Mouse (Mus musculus): ENCODE measurements at regions not wholly inside any gene's neighbourhood (a gene's known extent, or its start where the extent isn't known, plus 50 kb on each side); places are given as distances from the start of the nearest gene placed in this dataset.

DNA sequence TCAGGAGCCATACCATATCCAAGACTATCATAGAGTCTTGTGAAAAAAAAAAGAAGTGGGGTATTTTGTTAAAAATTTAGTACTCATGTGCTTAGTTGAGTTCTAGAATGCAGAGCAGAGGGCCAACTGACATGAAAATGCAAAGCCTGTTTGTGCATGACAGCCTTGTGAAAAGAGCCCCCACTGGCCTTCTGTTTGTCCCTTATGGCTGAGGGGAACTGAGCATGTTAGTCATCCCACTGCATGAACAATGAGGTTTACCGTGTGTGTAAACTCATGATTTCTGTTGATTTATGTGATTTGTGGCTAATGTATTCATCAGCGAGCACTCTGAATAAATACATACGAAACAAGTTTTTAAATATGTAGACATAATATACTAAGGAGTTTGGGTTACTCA is 266.1 kb upstream of the Nox3 start:
- Histone ChIP-seq H3K27me3 (ENCODE audit: control insufficient read depth, insufficient read depth, low read length) (no peaks in the 10 kb centered on the region), H3K9me3 (ENCODE audit: control insufficient read depth, low read length) (no peaks in the 10 kb centered on the region), H3K36me3 (ENCODE audit: control insufficient read depth, insufficient read depth, low read length) (no peaks in the 10 kb centered on the region), H3K4me1 (ENCODE audit: control insufficient read depth, insufficient read depth, low read length) (no peaks in the 10 kb centered on the region), H3K4me3 (ENCODE audit: low read depth, low read length) (no peak overlapping the region), H3K27ac (ENCODE audit: low read depth, low read length) (no peak overlapping the region), H3K4me2 (no peak overlapping the region), H3K9ac (ENCODE audit: low read length) (no peak overlapping the region)
- ATAC-seq (ENCODE audit: low FRiP score) = no peak
- no peak for DNase-seq (ENCODE audit: low spot score, missing footprints)
- 74% methylated on average over 3 of the region's 3 CpGs for WGBS

DNA sequence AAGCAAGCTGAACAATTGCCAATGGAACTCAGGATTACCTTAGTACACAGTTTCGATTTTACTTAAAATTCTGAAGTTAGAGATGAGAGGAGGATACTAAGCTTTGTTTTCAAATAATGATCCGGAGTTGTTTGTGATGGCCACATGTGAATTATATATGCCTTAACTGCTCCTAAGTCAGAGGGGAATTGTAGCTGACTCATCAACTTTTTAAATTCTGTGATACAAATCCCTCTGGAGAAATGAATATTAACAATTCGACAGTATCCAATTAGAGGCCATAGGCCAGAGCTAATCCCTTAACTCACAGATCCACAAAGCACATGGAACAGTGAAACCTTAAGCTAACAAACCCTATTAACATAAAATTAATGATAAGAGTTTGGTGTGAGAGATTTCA is 250.5 kb upstream of the Nox3 start:
- no peak for DNase-seq (ENCODE audit: low spot score, missing footprints)
- 82% methylated on average over 3 of the region's 3 CpGs for WGBS
- ATAC-seq (ENCODE audit: low FRiP score) = no peak

DNA sequence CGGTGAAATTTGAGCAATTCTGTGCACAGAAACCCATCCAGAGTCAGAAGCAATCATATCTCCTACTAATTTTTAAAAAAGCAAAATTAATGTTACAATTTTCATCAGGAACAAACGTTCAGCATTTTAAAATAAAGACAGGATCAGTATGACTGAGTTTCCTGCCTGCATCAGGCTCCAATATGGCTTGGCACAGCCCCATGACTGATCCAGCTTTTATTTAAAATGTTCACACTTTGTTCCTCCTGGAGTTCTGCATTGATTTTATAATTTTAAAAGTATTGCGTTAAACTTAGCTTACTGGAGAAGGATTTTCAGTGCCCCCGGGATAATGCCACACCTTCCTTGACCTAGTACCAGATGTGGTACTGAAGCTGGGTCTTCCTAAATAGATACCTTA is 240.3 kb upstream of the Nox3 start:
- no peak overlapping the region for H3K9ac ChIP-seq (ENCODE audit: low read length)
- no peak overlapping the region for H3K4me3 ChIP-seq (ENCODE audit: low read depth, low read length)
- no peaks in the 10 kb centered on the region for H3K36me3 ChIP-seq (ENCODE audit: control insufficient read depth, insufficient read depth, low read length)
- WGBS = 85% methylated on average over 4 of the region's 4 CpGs
- 0 out of 2 replicates have a peak, but pooled peaks cover 2% of the 10 kb centered on the region for H3K4me1 ChIP-seq (ENCODE audit: control insufficient read depth, insufficient read depth, low read length)
- ATAC-seq (ENCODE audit: low FRiP score) (no peak), DNase-seq (ENCODE audit: low spot score, missing footprints) (no peak)
- no peak overlapping the region for H3K4me2 ChIP-seq
- no peak overlapping the region for H3K27ac ChIP-seq (ENCODE audit: low read depth, low read length)
- no peaks in the 10 kb centered on the region for H3K27me3 ChIP-seq (ENCODE audit: control insufficient read depth, insufficient read depth, low read length)
- no peaks in the 10 kb centered on the region for H3K9me3 ChIP-seq (ENCODE audit: control insufficient read depth, low read length)

More for the DNA sequence above, 250.5 kb upstream of the Nox3 start:
- no peaks in the 10 kb centered on the region for H3K36me3 ChIP-seq (ENCODE audit: control insufficient read depth, insufficient read depth, low read length)
- H3K4me3 ChIP-seq (ENCODE audit: low read depth, low read length) = no peak overlapping the region
- no peak overlapping the region for H3K4me2 ChIP-seq
- no peaks in the 10 kb centered on the region for H3K4me1 ChIP-seq (ENCODE audit: control insufficient read depth, insufficient read depth, low read length)
- H3K27ac ChIP-seq (ENCODE audit: low read depth, low read length) = no peak overlapping the region
- H3K9me3 ChIP-seq (ENCODE audit: control insufficient read depth, low read length) = no peaks in the 10 kb centered on the region
- no peaks in the 10 kb centered on the region for H3K27me3 ChIP-seq (ENCODE audit: control insufficient read depth, insufficient read depth, low read length)
- H3K9ac ChIP-seq (ENCODE audit: low read length) = no peak overlapping the region

DNA sequence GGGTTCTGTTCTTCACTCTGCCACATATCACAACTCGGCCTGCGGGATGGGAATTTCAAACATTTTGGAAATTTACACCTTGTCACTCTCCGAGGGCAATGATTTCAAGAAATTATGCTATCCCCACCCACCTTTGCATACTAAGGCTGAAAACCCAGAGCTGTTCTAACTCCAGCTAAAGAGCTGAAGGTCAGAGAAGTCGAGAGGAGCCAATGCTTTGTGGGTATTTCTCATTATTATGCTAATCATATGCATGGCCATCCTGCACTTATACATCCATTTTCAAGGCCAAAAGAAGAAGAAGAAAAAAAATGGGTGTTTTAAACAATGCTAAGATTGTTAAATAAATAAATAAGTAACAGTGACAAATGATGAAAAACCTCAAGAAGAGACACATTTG is 237.1 kb upstream of the Nox3 start:
- 0 out of 2 replicates have a peak, but pooled peaks cover 2% of the 10 kb centered on the region for H3K4me1 ChIP-seq (ENCODE audit: control insufficient read depth, insufficient read depth, low read length)
- WGBS = 64% methylated on average over 4 of the region's 4 CpGs
- DNase-seq (ENCODE audit: low spot score, missing footprints) = no peak
- no peak overlapping the region for H3K4me2 ChIP-seq
- no peaks in the 10 kb centered on the region for H3K9me3 ChIP-seq (ENCODE audit: control insufficient read depth, low read length)
- H3K9ac ChIP-seq (ENCODE audit: low read length) = no peak overlapping the region
- no peaks in the 10 kb centered on the region for H3K27me3 ChIP-seq (ENCODE audit: control insufficient read depth, insufficient read depth, low read length)
- no peak overlapping the region for H3K4me3 ChIP-seq (ENCODE audit: low read depth, low read length)
- no peak overlapping the region for H3K27ac ChIP-seq (ENCODE audit: low read depth, low read length)
- no peak; the same call in 1 of the 2 replicates for ATAC-seq (ENCODE audit: low FRiP score)
- no peaks in the 10 kb centered on the region for H3K36me3 ChIP-seq (ENCODE audit: control insufficient read depth, insufficient read depth, low read length)

DNA sequence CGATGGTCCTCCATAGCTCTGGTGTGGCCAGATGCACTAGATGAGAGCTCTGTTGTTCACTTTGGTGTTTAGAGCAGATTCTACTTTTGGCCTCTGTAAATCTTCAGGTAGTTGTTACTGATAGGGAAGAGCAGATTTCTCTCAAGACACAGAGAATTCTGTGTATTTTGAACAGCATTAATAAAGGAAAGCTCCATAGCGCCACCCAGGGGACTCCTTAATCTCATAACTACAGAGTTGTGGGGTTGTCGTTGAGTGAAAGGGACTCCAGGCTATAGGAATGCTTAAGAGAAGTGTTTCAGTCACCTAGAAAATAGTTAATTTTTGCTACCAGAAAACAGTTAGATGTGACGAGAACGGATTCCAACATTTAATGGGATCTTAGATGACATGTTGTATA is 236.0 kb upstream of the Nox3 start:
- no peak for ATAC-seq (ENCODE audit: low FRiP score)
- Histone ChIP-seq H3K36me3 (ENCODE audit: control insufficient read depth, insufficient read depth, low read length) (no peaks in the 10 kb centered on the region), H3K9me3 (ENCODE audit: control insufficient read depth, low read length) (no peaks in the 10 kb centered on the region), H3K27me3 (ENCODE audit: control insufficient read depth, insufficient read depth, low read length) (no peaks in the 10 kb centered on the region), H3K4me1 (ENCODE audit: control insufficient read depth, insufficient read depth, low read length) (0 out of 2 replicates have a peak, but pooled peaks cover 2% of the 10 kb centered on the region), H3K4me2 (no peak overlapping the region), H3K27ac (ENCODE audit: low read depth, low read length) (no peak overlapping the region), H3K9ac (ENCODE audit: low read length) (no peak overlapping the region), H3K4me3 (ENCODE audit: low read depth, low read length) (no peak overlapping the region)
- DNase-seq (ENCODE audit: low spot score, missing footprints) = no peak
- 77% methylated on average over 5 of the region's 5 CpGs for WGBS

DNA sequence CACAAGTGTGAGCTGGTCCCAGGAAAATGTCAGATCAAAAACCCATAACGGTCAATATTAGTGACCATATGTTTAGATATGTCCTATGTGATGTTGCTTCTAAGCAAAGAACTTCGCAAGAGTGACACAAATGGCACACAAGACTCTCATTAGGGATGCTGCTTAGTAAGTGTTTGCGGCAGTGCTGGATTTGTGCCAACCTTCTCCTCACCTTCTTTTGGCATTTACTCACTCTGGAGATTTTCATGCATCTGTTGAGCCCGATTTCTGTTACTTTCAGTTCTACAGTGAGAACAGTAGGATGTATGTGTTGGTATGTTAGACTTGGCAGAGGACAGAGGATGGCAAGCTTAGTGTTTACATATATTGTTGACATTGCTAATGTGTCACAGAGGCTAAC is 231.0 kb upstream of the Nox3 start:
- no peaks in the 10 kb centered on the region for H3K4me1 ChIP-seq (ENCODE audit: control insufficient read depth, insufficient read depth, low read length)
- H3K4me3 ChIP-seq (ENCODE audit: low read depth, low read length) = no peak overlapping the region
- ATAC-seq (ENCODE audit: low FRiP score) (no peak), DNase-seq (ENCODE audit: low spot score, missing footprints) (no peak)
- H3K27ac ChIP-seq (ENCODE audit: low read depth, low read length) = no peak overlapping the region
- no peak overlapping the region for H3K9ac ChIP-seq (ENCODE audit: low read length)
- no peak overlapping the region for H3K4me2 ChIP-seq
- no peaks in the 10 kb centered on the region for H3K36me3 ChIP-seq (ENCODE audit: control insufficient read depth, insufficient read depth, low read length)
- H3K9me3 ChIP-seq (ENCODE audit: control insufficient read depth, low read length) = no peaks in the 10 kb centered on the region
- no peaks in the 10 kb centered on the region for H3K27me3 ChIP-seq (ENCODE audit: control insufficient read depth, insufficient read depth, low read length)
- 88% methylated on average over 4 of the region's 4 CpGs for WGBS

DNA sequence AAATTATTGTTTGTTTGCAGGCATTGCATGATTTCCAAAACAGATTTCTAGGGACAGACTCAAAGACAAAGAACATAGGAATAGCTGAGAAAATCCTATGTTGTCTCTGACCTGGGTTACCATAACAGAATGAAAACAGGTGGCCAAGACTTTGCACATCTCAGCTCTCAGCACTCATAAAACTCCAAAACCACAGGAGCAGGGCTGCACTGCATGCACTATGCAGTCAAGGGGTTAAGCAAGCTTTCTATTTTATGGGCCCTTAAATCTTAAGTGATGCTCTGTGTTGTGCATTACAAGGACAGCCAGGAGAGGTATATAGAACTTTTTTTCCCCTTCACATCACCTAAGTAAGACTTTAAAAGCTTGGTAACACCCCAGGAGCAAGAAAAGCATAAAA is 224.2 kb upstream of the Nox3 start:
- Histone ChIP-seq H3K36me3 (ENCODE audit: control insufficient read depth, insufficient read depth, low read length) (no peaks in the 10 kb centered on the region), H3K27ac (ENCODE audit: low read depth, low read length) (no peak overlapping the region), H3K27me3 (ENCODE audit: control insufficient read depth, insufficient read depth, low read length) (no peaks in the 10 kb centered on the region), H3K4me1 (ENCODE audit: control insufficient read depth, insufficient read depth, low read length) (no peaks in the 10 kb centered on the region), H3K9ac (ENCODE audit: low read length) (no peak overlapping the region), H3K4me2 (no peak overlapping the region), H3K4me3 (ENCODE audit: low read depth, low read length) (no peak overlapping the region), H3K9me3 (ENCODE audit: control insufficient read depth, low read length) (no peaks in the 10 kb centered on the region)
- DNase-seq (ENCODE audit: low spot score, missing footprints) = no peak
- ATAC-seq (ENCODE audit: low FRiP score) = no peak

DNA sequence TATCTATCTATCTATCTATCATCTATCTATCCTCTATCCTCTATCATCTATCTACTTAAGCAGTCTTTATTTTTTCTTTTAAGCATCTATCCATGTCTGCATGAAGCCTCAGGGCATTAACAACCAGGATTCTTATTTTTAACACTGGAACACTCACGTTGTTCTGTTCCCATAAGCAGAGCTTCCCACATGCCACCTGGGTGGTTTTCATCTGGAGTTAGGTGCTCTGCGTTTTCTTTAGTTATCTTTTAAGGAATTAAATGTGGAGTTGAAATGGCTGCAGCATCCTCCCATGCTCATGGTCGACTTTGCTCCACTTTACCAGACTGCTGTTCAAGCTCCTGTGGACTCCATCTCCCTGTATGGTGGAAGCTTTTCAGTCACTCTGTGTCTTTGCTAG is 196.8 kb upstream of the Nox3 start:
- WGBS = 70% methylated on average over 3 of the region's 3 CpGs
- H3K36me3 ChIP-seq (ENCODE audit: control insufficient read depth, insufficient read depth, low read length) = no peaks in the 10 kb centered on the region
- H3K4me3 ChIP-seq (ENCODE audit: low read depth, low read length) = no peak overlapping the region
- no peaks in the 10 kb centered on the region for H3K4me1 ChIP-seq (ENCODE audit: control insufficient read depth, insufficient read depth, low read length)
- no peak for ATAC-seq (ENCODE audit: low FRiP score)
- no peak overlapping the region for H3K9ac ChIP-seq (ENCODE audit: low read length)
- no peak overlapping the region for H3K4me2 ChIP-seq
- no peaks in the 10 kb centered on the region for H3K9me3 ChIP-seq (ENCODE audit: control insufficient read depth, low read length)
- no peak overlapping the region for H3K27ac ChIP-seq (ENCODE audit: low read depth, low read length)
- no peaks in the 10 kb centered on the region for H3K27me3 ChIP-seq (ENCODE audit: control insufficient read depth, insufficient read depth, low read length)
- no peak for DNase-seq (ENCODE audit: low spot score, missing footprints)

DNA sequence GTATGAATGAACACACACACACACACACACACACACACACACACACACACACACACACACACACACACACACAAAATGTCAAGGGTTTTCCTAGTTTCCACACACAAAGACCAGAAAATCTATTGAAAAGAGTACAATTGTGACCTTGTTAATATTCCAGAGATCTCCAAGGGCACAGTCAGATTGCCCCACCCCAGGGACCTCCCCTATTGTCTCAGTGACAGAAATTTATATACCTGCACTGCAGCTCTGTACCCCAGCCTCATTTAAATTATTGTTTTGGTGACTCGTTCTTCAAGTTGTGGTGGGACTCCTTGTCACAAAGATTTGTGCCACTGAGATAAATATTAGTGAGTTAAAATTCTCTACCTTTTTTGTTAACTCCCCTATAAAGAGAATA is 187.1 kb upstream of the Nox3 start:
- Histone ChIP-seq H3K4me1 (ENCODE audit: control insufficient read depth, insufficient read depth, low read length) (no peaks in the 10 kb centered on the region), H3K27me3 (ENCODE audit: control insufficient read depth, insufficient read depth, low read length) (no peaks in the 10 kb centered on the region), H3K27ac (ENCODE audit: low read depth, low read length) (no peak overlapping the region), H3K36me3 (ENCODE audit: control insufficient read depth, insufficient read depth, low read length) (no peaks in the 10 kb centered on the region), H3K4me3 (ENCODE audit: low read depth, low read length) (no peak overlapping the region), H3K9me3 (ENCODE audit: control insufficient read depth, low read length) (no peaks in the 10 kb centered on the region), H3K4me2 (no peak overlapping the region), H3K9ac (ENCODE audit: low read length) (no peak overlapping the region)
- DNase-seq (ENCODE audit: low spot score, missing footprints) (no peak), ATAC-seq (ENCODE audit: low FRiP score) (no peak)
- 55% methylated on average over 1 of the region's 1 CpGs for WGBS

DNA sequence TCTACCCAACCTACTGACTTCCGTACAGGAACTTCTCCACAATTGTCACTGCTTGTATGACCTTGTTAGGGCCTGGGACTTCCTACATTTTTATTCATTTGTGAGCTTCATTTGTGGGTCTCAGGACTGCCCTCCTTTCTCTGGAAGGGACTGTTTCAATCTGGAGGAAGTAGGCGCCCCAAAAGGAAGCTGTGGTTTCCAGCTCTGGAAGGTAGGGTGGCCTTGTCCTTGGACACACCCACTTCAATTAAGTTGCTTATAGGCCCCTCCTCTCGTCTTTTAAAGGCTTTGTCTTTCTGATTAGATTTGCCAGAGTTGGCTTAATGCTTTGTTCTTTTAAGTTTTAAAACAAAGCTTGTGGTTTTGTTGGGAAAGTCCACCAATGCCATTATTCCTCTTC is 183.0 kb upstream of the Nox3 start:
- Histone ChIP-seq H3K9me3 (ENCODE audit: control insufficient read depth, low read length) (no peaks in the 10 kb centered on the region), H3K27ac (ENCODE audit: low read depth, low read length) (no peak overlapping the region), H3K4me1 (ENCODE audit: control insufficient read depth, insufficient read depth, low read length) (no peaks in the 10 kb centered on the region), H3K36me3 (ENCODE audit: control insufficient read depth, insufficient read depth, low read length) (no peaks in the 10 kb centered on the region), H3K9ac (ENCODE audit: low read length) (no peak overlapping the region), H3K4me3 (ENCODE audit: low read depth, low read length) (no peak overlapping the region), H3K4me2 (no peak overlapping the region), H3K27me3 (ENCODE audit: control insufficient read depth, insufficient read depth, low read length) (no peaks in the 10 kb centered on the region)
- WGBS = 61% methylated on average over 3 of the region's 3 CpGs
- no peak for ATAC-seq (ENCODE audit: low FRiP score)
- no peak for DNase-seq (ENCODE audit: low spot score, missing footprints)
